Mouse (Mus musculus): ENCODE data around the gene Plekhg3.

DNA sequence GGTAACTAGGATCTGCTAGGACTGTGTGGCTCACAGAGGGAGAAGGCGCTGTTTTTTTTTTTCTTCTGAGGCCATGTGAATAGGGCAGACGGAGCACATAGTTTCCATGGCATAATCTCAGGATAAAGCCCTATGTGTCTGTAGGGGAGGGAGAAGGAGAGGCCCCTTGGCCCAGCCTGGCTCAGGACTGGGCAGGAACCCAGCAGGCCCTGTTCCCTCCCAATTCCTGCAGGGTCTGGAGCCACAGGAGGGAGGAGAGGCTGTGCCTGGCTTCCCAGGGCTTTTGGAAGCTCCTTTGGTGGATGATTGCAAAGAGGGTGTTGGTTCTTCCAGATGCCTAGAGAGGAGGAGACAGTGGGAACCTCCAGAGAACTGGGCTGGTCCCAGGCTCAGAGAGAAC lies 24.2 kb upstream of the Plekhg3 start:
- no peak for TF ChIP-seq E2F4 (IDR thresholded peaks at IDR 0.05; ENCODE audit: insufficient read depth)
- TF ChIP-seq USF1 (IDR thresholded peaks at IDR 0.05; ENCODE audit: low read depth) = no peak
- TF ChIP-seq SRF (IDR thresholded peaks at IDR 0.05; ENCODE audit: control insufficient read depth, insufficient read length, low read depth) = no peak
- no peak for TF ChIP-seq MAX (IDR thresholded peaks at IDR 0.05; ENCODE audit: low read depth)
- no peak for TF ChIP-seq TCF12 (IDR thresholded peaks at IDR 0.05; ENCODE audit: insufficient read depth, poor library complexity, severe bottlenecking)
